Mouse (Mus musculus) lung, adult 2 months (tissue): ENCODE measurements at regions not wholly inside any gene's neighbourhood (a gene's known extent, or its start where the extent isn't known, plus 50 kb on each side); places are given as distances from the start of the nearest gene placed in this dataset.

Experiments
- CTCF ChIP-seq: fragments of 200-500 bp; IDR thresholded peaks from 2 replicates; pipeline ENCODE4 v1.5.1; 2011; ENCODE audit warnings: mild to moderate bottlenecking, low read length, control low read depth; ENCODE audit not compliant: insufficient read depth
- POLR2A ChIP-seq: fragments of 200-500 bp; IDR thresholded peaks from 2 replicates; pipeline ENCODE4 v1.6.1; 2011; ENCODE audit warnings: low read depth, mild to moderate bottlenecking, control low read depth, low read length, borderline replicate concordance; ENCODE audit errors: extremely low read depth

GRCm38 (mm10) chr6:144908646-144909045 lies 126.9 kb upstream of the Sox5 start:
- TF ChIP-seq CTCF (no peak), POLR2A (no peak)
